Mouse (Mus musculus): Measurements from ENCODE around the gene Samd8. TPM values are rescaled to one million over a fixed set of nuclear protein-coding genes. Genes with fewer than 3 reads are reported as not detected.

Samd8 gene
- total RNA-seq, 2 experiments from 2014 or later = 49.9 to 60.7 TPM

- no peak for DNase-seq
These were observed 5.2 kb upstream of the Samd8 start for GRCm38 (mm10) chr14:21745149-21745548.

GRCm38 (mm10) chr14:21746251-21746650, 4.1 kb upstream of the Samd8 start:
- no peak for DNase-seq

GRCm38 (mm10) chr14:21746846-21747245, 3.5 kb upstream of the Samd8 start:
- DNase-seq = no peak

GRCm38 (mm10) chr14:21747436-21748141, 2.7 kb upstream of the Samd8 start:
- no peak for DNase-seq

- DNase-seq = peak; percentile 53 to 75
These were observed 2.0 kb upstream of the Samd8 start for GRCm38 (mm10) chr14:21748142-21748870.

GRCm38 (mm10) chr14:21750881-21751542, 681 bp downstream of the Samd8 start, which contains the start of gene Dusp13:
TSS of gene Dusp13 (minus strand) at chr14:21751181.
- DNase-seq = peak; percentile 78 to 81

- no peak for DNase-seq
These were observed 2.1 kb downstream of the Samd8 start for GRCm38 (mm10) chr14:21752411-21752810.

- DNase-seq = peak in 1 of 2 experiments; percentile 43
These were observed 3.0 kb downstream of the Samd8 start for GRCm38 (mm10) chr14:21753367-21753766.

- peak; percentile 30 to 35 for DNase-seq
These were observed 11.2 kb downstream of the Samd8 start for GRCm38 (mm10) chr14:21761560-21761959.

GRCm38 (mm10) chr14:21763736-21764135, 13.4 kb downstream of the Samd8 start:
- DNase-seq = no peak

- no peak for DNase-seq
These were observed 14.3 kb downstream of the Samd8 start for GRCm38 (mm10) chr14:21764646-21765045.

GRCm38 (mm10) chr14:21765754-21766397, 15.5 kb downstream of the Samd8 start:
- no peak for DNase-seq

- DNase-seq = no peak
These were observed 16.1 kb downstream of the Samd8 start for GRCm38 (mm10) chr14:21766398-21766958.

- DNase-seq = no peak
These were observed 22.4 kb downstream of the Samd8 start for GRCm38 (mm10) chr14:21772506-21773281.

- DNase-seq = no peak
These were observed 23.6 kb downstream of the Samd8 start for GRCm38 (mm10) chr14:21773946-21774345.

- DNase-seq = no peak
These were observed 25.9 kb downstream of the Samd8 start for GRCm38 (mm10) chr14:21776201-21776600.

GRCm38 (mm10) chr14:21786500-21786899, 36.2 kb downstream of the Samd8 start:
- no peak for DNase-seq

GRCm38 (mm10) chr14:21787374-21787773, 37.0 kb downstream of the Samd8 start:
- DNase-seq = no peak

- DNase-seq = no peak
These were observed 37.8 kb downstream of the Samd8 start for GRCm38 (mm10) chr14:21788121-21788520.

GRCm38 (mm10) chr14:21790585-21791251, 40.4 kb downstream of the Samd8 start:
- no peak for DNase-seq

- peak; percentile 33 to 37 for DNase-seq
These were observed 41.4 kb downstream of the Samd8 start for GRCm38 (mm10) chr14:21791722-21792121.
